Mouse (Mus musculus): Measurements from ENCODE around the gene Olfr691. TPM values are rescaled to one million over a fixed set of nuclear protein-coding genes. Genes with fewer than 3 reads are reported as not detected.

Olfr691 gene
- polyA plus RNA-seq (2014; fragmentation: Nextera tagmentation; extraction: Ambion mirVana): not detected in 2 replicates

DNA sequence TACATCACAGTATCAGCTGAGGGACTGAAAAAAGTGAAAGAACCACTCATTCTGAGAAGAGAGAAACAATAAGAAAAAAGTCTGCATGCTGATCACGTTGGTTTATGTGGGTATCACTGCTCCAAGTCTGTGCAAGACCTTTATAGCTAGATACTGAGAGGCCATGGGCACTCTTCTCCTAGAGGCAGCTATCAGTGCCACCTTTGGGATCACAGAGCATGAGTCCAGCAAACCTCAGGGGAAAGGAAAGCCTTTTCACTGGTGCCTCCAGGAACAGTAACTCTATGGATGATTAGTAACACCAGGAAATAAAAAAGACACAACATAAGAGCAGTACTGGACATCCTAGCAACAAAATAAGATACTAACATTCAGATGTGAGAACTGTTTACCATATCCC is at the start of gene Olfr691:
Gene Olfr691, minus strand, starts transcription at position 101 of the 400 bp plus-strand sequence.
- no peak for ATAC-seq (replicated peaks; ENCODE audit: insufficient number of reproducible peaks, low FRiP score, low TSS enrichment)
- 34% methylated on average over 1 of the region's 1 CpGs for WGBS (ENCODE audit: insufficient replicate concordance)
- Histone ChIP-seq H3K4me1 (ENCODE audit: control insufficient read depth, insufficient read depth, low read length) (no peaks in the 10 kb centered on the region), H3K27me3 (ENCODE audit: control insufficient read depth, insufficient read depth, low read length) (no peaks in the 10 kb centered on the region), H3K9me3 (replicated peaks; ENCODE audit: control insufficient read depth, low read length) (no peaks in the 10 kb centered on the region), H3K36me3 (ENCODE audit: control insufficient read depth, insufficient read depth, low read length) (no peaks in the 10 kb centered on the region), H3K4me3 (ENCODE audit: low read depth, low read length) (no peak within 1 kb of the TSS), H3K27ac (ENCODE audit: low read depth, low read length) (no peak within 1 kb of the TSS), H3K4me2 (no peak within 1 kb of the TSS), H3K9ac (ENCODE audit: low read depth, low read length) (no peak within 1 kb of the TSS)

DNA sequence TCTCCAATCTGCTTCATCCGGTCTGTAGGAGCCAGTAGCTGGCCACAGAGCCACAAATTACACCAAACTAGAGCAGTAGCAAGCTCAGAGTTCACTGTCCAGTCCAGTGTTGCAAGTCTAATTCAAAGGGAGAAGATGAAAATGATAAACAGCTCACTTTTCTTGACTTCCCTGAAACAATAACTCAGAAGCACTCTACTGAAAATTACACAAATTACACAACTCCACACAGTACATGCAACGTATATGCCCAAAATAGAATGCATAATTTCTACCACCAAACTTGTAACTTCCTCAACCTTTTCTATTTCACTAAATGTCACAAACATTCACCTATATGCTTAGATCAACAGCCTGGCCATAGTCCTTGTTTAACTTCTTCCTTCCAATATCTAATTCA is 48.2 kb upstream of the Olfr691 start:
- H3K27me3 ChIP-seq (ENCODE audit: control insufficient read depth, insufficient read depth, low read length): no peaks in the 10 kb centered on the region
- H3K9me3 ChIP-seq (replicated peaks; ENCODE audit: control insufficient read depth, low read length): no peaks in the 10 kb centered on the region
- ATAC-seq (replicated peaks; ENCODE audit: insufficient number of reproducible peaks, low FRiP score, low TSS enrichment): no peak
- no peak overlapping the region for H3K4me2 ChIP-seq
- H3K4me1 ChIP-seq (ENCODE audit: control insufficient read depth, insufficient read depth, low read length): no peaks in the 10 kb centered on the region
- 91% methylated on average over 2 of the region's 2 CpGs for WGBS (ENCODE audit: insufficient replicate concordance)
- H3K9ac ChIP-seq (ENCODE audit: low read depth, low read length): no peak overlapping the region
- H3K36me3 ChIP-seq (ENCODE audit: control insufficient read depth, insufficient read depth, low read length): peaks cover 28% of the 10 kb centered on the region
- no peak overlapping the region for H3K4me3 ChIP-seq (ENCODE audit: low read depth, low read length)
- H3K27ac ChIP-seq (ENCODE audit: low read depth, low read length): no peak overlapping the region

DNA sequence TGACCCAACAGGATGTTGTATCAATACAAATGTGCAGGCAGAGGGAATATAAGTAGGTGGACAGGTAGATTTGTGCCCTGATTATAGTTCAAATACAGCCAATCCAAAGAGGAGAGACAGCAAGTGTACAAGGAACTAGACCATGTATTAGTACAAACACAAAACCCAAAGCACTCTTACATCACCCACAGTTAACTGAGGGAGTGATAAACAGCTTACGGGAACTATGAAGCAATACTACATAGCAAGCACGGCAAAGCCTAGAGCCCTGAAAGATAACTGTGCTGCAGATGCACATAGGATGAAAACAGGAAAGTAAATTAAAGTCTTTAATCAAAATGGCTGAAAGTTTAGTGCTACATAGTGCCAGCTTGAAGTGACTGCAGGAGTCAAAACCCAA is 45.6 kb upstream of the Olfr691 start:
- H3K4me2 ChIP-seq: no peak overlapping the region
- no peak overlapping the region for H3K9ac ChIP-seq (ENCODE audit: low read depth, low read length)
- no peaks in the 10 kb centered on the region for H3K4me1 ChIP-seq (ENCODE audit: control insufficient read depth, insufficient read depth, low read length)
- WGBS (ENCODE audit: insufficient replicate concordance): 89% methylated on average over 2 of the region's 2 CpGs
- no peak overlapping the region for H3K27ac ChIP-seq (ENCODE audit: low read depth, low read length)
- H3K9me3 ChIP-seq (replicated peaks; ENCODE audit: control insufficient read depth, low read length): no peaks in the 10 kb centered on the region
- no peak for ATAC-seq (replicated peaks; ENCODE audit: insufficient number of reproducible peaks, low FRiP score, low TSS enrichment)
- no peak overlapping the region for H3K4me3 ChIP-seq (ENCODE audit: low read depth, low read length)
- H3K36me3 ChIP-seq (ENCODE audit: control insufficient read depth, insufficient read depth, low read length): peaks cover 42% of the 10 kb centered on the region
- H3K27me3 ChIP-seq (ENCODE audit: control insufficient read depth, insufficient read depth, low read length): no peaks in the 10 kb centered on the region

DNA sequence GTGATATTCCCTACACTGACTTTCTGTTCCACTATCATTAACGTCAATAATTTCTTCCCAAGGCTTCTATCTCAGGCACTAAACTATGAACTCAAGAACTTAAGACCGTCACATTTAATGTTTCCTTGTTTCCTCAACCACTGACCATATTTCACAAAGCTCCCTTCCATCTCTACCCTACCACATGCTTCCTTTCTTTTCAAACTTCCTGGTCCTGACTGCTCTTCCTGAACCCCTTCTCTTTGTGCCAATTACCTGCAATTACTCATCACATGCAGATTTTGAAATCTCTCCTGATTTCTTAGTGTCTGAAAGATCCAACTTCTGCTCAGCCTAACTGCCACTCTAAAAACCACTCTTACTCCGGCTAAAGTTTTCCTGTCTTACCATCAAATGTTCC is 38.3 kb upstream of the Olfr691 start:
- Histone ChIP-seq H3K4me3 (ENCODE audit: low read depth, low read length) (no peak overlapping the region), H3K27ac (ENCODE audit: low read depth, low read length) (no peak overlapping the region), H3K4me1 (ENCODE audit: control insufficient read depth, insufficient read depth, low read length) (no peaks in the 10 kb centered on the region), H3K36me3 (ENCODE audit: control insufficient read depth, insufficient read depth, low read length) (peaks cover 29% of the 10 kb centered on the region), H3K9ac (ENCODE audit: low read depth, low read length) (no peak overlapping the region), H3K27me3 (ENCODE audit: control insufficient read depth, insufficient read depth, low read length) (no peaks in the 10 kb centered on the region), H3K4me2 (no peak overlapping the region), H3K9me3 (replicated peaks; ENCODE audit: control insufficient read depth, low read length) (no peaks in the 10 kb centered on the region)
- WGBS (ENCODE audit: insufficient replicate concordance): 91% methylated on average over 3 of the region's 3 CpGs
- no peak for ATAC-seq (replicated peaks; ENCODE audit: insufficient number of reproducible peaks, low FRiP score, low TSS enrichment)

DNA sequence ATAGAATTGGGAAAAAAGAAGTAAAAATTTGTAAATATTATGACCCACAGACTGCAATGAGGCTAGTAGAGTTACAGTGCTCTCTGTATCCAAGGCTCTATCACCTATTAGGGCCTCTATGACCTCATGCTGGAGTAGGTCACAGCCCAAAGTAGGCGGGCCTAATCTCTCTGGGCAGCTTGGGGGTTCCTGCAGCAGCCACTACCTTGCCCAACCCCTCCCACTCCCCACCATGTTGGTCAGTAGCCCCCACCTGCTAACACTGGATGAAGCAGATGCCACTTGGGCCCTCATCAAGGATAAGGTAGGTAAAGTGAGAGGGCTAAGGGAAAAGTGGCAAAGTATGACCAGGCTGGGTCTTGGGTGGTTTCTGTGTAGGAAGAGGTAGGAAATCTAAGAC is 32.8 kb upstream of the Olfr691 start, which contains the start of gene Gm5901:
Gene Gm5901, plus strand, starts transcription at position 173 of the 400 bp plus-strand sequence.
- Histone ChIP-seq H3K4me1 (ENCODE audit: control insufficient read depth, insufficient read depth, low read length) (peaks cover 3% of the 10 kb centered on the region; the same call in 1 of the 2 replicates), H3K4me2 (no peak within 1 kb of the TSS), H3K27ac (ENCODE audit: low read depth, low read length) (no peak within 1 kb of the TSS), H3K36me3 (ENCODE audit: control insufficient read depth, insufficient read depth, low read length) (peaks cover 12% of the 10 kb centered on the region; the same call in 1 of the 2 replicates), H3K27me3 (ENCODE audit: control insufficient read depth, insufficient read depth, low read length) (no peaks in the 10 kb centered on the region), H3K9ac (ENCODE audit: low read depth, low read length) (no peak within 1 kb of the TSS), H3K9me3 (replicated peaks; ENCODE audit: control insufficient read depth, low read length) (no peaks in the 10 kb centered on the region), H3K4me3 (ENCODE audit: low read depth, low read length) (no peak within 1 kb of the TSS)
- no peak for ATAC-seq (replicated peaks; ENCODE audit: insufficient number of reproducible peaks, low FRiP score, low TSS enrichment)
- WGBS (ENCODE audit: insufficient replicate concordance): 81% methylated on average over 1 of the region's 1 CpGs

DNA sequence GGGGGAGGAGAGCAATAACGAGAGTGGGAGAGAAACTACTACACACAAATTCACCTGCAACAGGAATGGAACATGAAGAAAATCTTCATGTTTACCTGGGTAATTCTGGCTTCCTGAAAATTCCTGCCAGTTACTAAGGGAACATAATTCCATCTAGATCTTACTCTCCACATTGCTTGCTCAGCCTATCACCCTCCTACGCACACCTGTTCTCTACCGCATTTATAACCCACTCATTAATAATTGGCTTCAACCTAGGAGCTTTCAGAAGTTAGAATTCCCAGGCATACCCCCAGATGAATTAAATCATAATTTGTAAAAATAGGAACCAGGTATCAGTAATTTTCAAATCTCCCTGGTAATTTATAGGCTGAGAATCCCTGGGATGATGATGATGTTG is 31.9 kb upstream of the Olfr691 start:
- no peak for ATAC-seq (replicated peaks; ENCODE audit: insufficient number of reproducible peaks, low FRiP score, low TSS enrichment)
- no peaks in the 10 kb centered on the region for H3K27me3 ChIP-seq (ENCODE audit: control insufficient read depth, insufficient read depth, low read length)
- WGBS (ENCODE audit: insufficient replicate concordance): 90% methylated on average over 3 of the region's 3 CpGs
- H3K4me2 ChIP-seq: no peak overlapping the region
- H3K4me1 ChIP-seq (ENCODE audit: control insufficient read depth, insufficient read depth, low read length): peaks cover 3% of the 10 kb centered on the region; the same call in 1 of the 2 replicates
- peaks cover 8% of the 10 kb centered on the region; the same call in 1 of the 2 replicates for H3K36me3 ChIP-seq (ENCODE audit: control insufficient read depth, insufficient read depth, low read length)
- no peak overlapping the region for H3K4me3 ChIP-seq (ENCODE audit: low read depth, low read length)
- no peak overlapping the region for H3K9ac ChIP-seq (ENCODE audit: low read depth, low read length)
- H3K9me3 ChIP-seq (replicated peaks; ENCODE audit: control insufficient read depth, low read length): no peaks in the 10 kb centered on the region
- peak overlapping the region; percentile 62; the same call in 1 of the 2 replicates for H3K27ac ChIP-seq (ENCODE audit: low read depth, low read length)

DNA sequence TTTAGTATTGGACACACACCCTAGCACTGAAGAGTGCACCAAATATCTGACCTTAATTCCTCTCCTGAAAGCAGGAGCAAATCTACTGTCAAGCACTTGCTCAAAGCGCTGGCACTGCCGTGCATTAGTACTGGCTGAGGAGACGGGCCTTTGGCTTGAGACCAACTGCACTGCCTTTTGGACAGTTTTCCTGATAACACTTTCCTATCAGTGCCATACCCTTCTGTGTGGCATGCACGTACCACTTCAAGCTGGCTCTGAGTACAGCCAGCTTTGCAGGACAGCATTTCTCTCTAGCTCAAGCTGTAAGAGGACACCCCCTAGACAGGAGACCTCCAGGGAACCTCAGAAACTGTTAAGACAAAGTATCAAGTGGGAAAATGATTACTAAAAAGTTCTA is 31.4 kb upstream of the Olfr691 start:
- Histone ChIP-seq H3K9ac (ENCODE audit: low read depth, low read length) (no peak overlapping the region), H3K4me2 (no peak overlapping the region)
- WGBS (ENCODE audit: insufficient replicate concordance): 46% methylated on average over 4 of the region's 4 CpGs

DNA sequence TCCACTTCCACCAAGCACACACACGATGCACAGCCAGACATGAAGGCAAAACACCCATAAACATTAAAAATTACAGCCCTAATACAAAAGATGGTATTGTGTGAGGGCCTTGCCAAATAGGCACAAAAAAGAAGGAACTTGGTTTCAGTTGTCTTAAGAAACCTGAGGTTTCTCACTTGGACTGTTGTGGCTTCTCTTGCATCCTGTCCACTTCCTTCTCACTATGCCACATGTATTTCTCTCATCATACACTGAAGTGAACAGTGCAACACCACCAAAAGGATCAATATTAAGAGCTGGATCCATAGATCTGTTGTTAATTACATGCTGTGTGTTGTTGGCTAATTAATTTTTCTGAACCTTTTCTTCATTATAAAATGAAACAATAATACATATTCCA is 30.8 kb upstream of the Olfr691 start:
- Histone ChIP-seq H3K27me3 (ENCODE audit: control insufficient read depth, insufficient read depth, low read length) (no peaks in the 10 kb centered on the region), H3K9me3 (replicated peaks; ENCODE audit: control insufficient read depth, low read length) (no peaks in the 10 kb centered on the region), H3K9ac (ENCODE audit: low read depth, low read length) (no peak overlapping the region), H3K27ac (ENCODE audit: low read depth, low read length) (no peak overlapping the region), H3K36me3 (ENCODE audit: control insufficient read depth, insufficient read depth, low read length) (peaks cover 2% of the 10 kb centered on the region; the same call in 1 of the 2 replicates), H3K4me2 (no peak overlapping the region), H3K4me3 (ENCODE audit: low read depth, low read length) (no peak overlapping the region), H3K4me1 (ENCODE audit: control insufficient read depth, insufficient read depth, low read length) (peaks cover 3% of the 10 kb centered on the region; the same call in 1 of the 2 replicates)
- ATAC-seq (replicated peaks; ENCODE audit: insufficient number of reproducible peaks, low FRiP score, low TSS enrichment): no peak
- WGBS (ENCODE audit: insufficient replicate concordance): 89% methylated on average over 1 of the region's 1 CpGs

More for the DNA sequence above, 31.4 kb upstream of the Olfr691 start:
- H3K4me3 ChIP-seq (ENCODE audit: low read depth, low read length): no peak overlapping the region
- H3K27me3 ChIP-seq (ENCODE audit: control insufficient read depth, insufficient read depth, low read length): no peaks in the 10 kb centered on the region
- H3K9me3 ChIP-seq (replicated peaks; ENCODE audit: control insufficient read depth, low read length): no peaks in the 10 kb centered on the region
- ATAC-seq (replicated peaks; ENCODE audit: insufficient number of reproducible peaks, low FRiP score, low TSS enrichment): peak; percentile 55; the same call in 1 of the 2 replicates
- peaks cover 3% of the 10 kb centered on the region; the same call in 1 of the 2 replicates for H3K4me1 ChIP-seq (ENCODE audit: control insufficient read depth, insufficient read depth, low read length)
- peak overlapping the region; percentile 62 for H3K27ac ChIP-seq (ENCODE audit: low read depth, low read length)
- H3K36me3 ChIP-seq (ENCODE audit: control insufficient read depth, insufficient read depth, low read length): peaks cover 5% of the 10 kb centered on the region; the same call in 1 of the 2 replicates

DNA sequence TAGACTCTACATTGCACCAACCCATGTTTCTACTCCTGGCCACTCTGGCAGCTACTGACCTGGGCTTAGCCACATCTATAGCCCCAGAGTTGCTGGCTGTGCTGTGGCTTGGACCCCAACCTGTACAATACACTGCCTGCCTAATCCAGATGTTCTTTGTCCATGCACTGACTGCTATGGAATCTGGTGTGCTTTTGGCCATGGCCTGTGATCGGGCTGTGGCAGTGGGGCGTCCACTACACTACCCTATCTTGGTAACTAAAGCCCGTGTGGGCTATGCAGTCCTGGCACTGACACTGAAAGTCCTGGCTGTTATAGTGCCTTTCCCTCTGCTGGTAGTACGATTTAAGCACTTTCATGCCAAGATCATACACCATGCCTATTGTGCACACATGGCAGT is 26.5 kb upstream of the Olfr691 start:
- ATAC-seq (replicated peaks; ENCODE audit: insufficient number of reproducible peaks, low FRiP score, low TSS enrichment): no peak
- H3K9ac ChIP-seq (ENCODE audit: low read depth, low read length): no peak overlapping the region
- 81% methylated on average over 4 of the region's 4 CpGs for WGBS (ENCODE audit: insufficient replicate concordance)
- no peaks in the 10 kb centered on the region for H3K27me3 ChIP-seq (ENCODE audit: control insufficient read depth, insufficient read depth, low read length)
- no peak overlapping the region for H3K4me3 ChIP-seq (ENCODE audit: low read depth, low read length)
- H3K27ac ChIP-seq (ENCODE audit: low read depth, low read length): no peak overlapping the region
- no peaks in the 10 kb centered on the region for H3K36me3 ChIP-seq (ENCODE audit: control insufficient read depth, insufficient read depth, low read length)
- H3K4me2 ChIP-seq: no peak overlapping the region
- peaks cover under 1% of the 10 kb centered on the region; the same call in 1 of the 2 replicates for H3K4me1 ChIP-seq (ENCODE audit: control insufficient read depth, insufficient read depth, low read length)
- H3K9me3 ChIP-seq (replicated peaks; ENCODE audit: control insufficient read depth, low read length): no peaks in the 10 kb centered on the region

Data from heart, embryonic 11.5 days (tissue).